Mouse (Mus musculus) cerebellum, adult 9-11 months (tissue): ENCODE measurements around the gene Galnt16.

Source experiments
- DNase-seq: peaks from one replicate; pipeline ENCODE4 v3.0.0; 2022

The Galnt16 gene

DNA sequence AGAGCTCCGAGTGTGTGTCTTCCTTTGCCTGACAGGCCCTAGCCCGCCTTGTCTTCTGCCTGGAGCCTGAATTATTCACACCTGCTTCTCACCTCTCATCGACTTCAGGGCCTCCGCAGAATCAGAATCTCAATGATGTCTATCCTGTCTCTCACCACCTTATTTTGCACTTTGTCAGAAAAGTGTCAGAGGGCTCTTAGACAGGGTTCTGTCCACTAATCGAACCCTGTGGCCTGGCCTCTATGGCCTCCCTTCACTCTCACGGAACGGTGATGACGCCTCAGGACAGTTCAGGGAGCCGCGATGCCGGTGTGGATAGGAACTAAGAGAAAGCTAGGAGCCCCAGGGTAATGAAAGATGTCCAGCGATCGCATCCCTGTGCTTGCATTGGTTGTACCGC, at the start of gene Galnt16:
Galnt16 (plus strand) TSS at position 301 of the 400 bp plus-strand sequence.
- no peak for DNase-seq

- no peak for DNase-seq
Observed at GRCm38 (mm10) chr12:80470206-80470605, 47.9 kb upstream of the Galnt16 start.

DNA sequence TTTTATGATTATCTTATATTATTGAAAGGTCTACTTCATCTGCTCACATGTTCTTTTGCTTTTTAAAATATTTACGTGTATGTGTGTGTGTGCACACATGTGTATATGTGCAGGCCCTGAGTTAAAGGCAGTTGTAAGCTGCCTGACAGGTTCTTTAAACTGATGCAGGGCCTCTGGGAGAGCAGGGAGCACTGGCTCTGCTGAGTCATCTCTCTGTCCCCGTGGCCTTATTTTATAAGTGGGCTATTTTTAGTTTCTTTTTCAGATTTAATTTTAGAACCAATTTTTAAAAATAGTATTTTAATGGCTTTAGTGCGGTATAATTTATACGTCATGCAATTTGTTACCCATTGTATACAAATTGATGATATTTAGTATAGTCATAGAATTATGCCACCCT, 46.2 kb upstream of the Galnt16 start:
- DNase-seq: no peak

DNA sequence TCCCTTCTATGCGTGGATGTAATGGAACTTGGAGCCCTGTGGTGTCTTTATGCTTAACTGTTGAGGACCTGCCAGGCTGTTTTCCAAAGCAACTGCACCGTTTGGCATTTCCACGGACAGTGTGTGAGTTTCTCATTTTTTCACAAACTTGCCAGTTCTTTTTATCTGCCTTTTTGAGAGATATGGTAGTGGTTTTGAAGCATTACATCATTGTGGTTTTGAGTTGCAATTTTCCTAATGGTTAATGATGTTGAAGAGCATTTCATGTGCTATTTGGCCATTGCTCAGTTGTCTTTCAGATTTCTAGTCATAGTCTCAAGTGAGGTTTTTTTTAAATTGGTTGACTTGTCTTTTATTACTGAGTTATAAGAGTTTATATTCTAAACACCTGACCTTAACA, 44.3 kb upstream of the Galnt16 start:
- no peak for DNase-seq

GRCm38 (mm10) chr12:80479986-80480385, 38.1 kb upstream of the Galnt16 start:
- no peak for DNase-seq

GRCm38 (mm10) chr12:80483397-80483796, 34.7 kb upstream of the Galnt16 start:
- no peak for DNase-seq

DNA sequence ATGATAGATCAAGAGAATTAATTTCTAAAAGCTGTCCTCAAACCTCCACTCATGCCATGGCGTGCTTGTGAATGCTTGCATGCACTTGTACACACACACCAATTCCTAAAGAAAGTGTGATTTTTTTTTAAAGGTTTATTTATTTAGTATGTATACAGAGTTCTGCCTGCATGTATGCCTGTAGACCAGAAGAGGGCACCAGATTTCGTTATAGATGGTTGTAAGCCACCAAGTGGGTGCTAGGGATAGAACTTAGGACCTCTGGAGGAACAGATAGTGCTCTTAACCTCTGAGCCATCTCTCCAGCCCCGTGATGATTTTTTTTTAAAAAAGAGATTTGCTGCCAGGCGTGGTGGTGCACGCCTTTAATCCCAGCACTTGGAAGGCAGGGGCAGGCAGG, 24.8 kb upstream of the Galnt16 start:
- DNase-seq: no peak

- DNase-seq: no peak
Observed at GRCm38 (mm10) chr12:80495691-80496090, 22.4 kb upstream of the Galnt16 start.

GRCm38 (mm10) chr12:80498356-80498755, 19.7 kb upstream of the Galnt16 start:
- no peak for DNase-seq

DNA sequence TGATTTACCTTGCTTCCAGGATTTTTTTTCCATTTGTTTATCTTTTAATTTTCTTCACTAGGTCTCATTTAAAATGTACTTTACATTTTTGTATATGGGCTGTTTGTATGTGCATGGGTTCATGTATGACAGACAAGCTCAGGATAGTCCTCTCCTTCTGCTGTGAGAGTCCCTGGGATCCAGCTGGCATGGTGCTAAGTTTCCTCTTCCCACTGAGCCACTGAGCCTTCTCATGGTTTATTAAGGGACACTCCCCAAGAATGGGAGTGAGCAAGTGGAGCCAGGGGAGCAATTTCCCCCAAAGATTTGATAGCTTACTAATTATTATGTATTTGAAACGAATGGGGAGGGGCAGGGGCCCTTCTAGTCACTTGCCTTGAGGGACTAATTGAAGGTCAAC, 17.6 kb upstream of the Galnt16 start:
- no peak for DNase-seq

DNA sequence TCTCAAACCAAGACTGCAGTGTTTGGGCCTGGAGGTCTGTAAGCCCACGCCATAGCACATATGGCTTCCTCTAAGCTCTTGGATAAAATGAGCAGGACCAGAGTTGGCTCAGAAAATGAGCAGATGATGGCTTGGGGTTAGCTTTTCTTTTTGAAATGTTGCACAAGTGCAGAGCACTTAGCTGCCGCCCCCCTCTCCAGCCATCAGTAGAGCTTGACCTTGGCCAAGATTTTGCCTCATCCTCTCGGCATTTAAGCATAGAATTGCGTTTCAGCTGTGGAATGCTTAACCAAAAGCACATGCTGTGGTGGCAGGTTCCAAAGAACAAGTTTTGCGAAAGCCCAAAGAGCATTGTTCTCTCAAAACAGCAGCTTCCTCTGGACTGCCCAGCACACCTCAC, 13.4 kb upstream of the Galnt16 start:
- no peak for DNase-seq

DNA sequence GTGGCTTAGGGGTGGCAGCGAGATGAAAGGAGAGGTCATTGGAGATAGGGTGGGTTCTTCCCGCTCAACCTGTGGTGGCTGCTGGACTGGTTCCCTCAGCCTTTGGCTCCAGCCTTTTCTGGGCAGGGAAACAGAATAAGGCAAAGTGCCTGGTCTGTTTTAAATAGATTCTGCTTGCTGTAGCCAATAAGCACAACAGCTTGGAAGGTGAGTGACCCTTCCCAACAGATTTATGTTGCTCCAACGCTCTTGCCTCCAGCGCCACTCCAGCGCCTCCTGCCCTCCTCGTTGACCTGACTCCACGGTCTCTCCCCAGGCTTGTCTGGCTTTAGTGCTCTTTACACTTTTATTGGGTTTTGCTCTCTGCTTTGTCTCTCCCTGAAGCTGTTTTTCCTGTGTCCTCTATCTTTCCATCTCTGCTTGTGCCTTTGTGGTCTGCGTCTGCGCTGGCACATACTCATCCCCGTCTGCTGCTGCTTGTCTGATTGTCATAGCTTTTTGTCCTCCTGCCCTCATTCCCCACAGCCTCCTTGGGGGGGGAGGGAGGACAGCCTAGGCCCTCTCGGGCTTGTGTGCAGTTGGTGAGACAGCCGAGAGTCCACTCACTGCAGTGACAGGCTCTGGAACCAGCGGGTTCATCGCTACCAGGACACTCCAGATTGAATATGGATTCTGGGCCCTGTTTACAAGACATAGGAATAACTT, 10.9 kb upstream of the Galnt16 start:
- DNase-seq: no peak

DNA sequence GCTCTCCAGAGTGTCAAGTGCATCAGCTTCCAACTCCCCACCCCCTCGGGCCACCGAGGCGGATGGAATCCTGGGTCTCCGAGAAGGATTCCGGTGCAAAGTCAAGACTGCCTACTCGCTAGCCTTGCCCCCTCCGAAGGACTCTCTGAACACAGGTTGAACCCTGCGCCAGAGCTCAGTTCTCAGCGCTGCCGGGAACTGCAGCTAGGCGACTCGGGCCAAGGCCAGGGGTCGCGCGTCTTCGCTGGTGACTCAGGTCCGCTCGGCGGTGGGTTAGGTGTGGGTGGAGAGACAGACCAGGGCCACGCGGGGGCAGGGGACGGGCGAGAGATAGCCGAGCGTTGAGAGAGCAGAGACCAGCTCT, 298 bp downstream of the Galnt16 start:
- DNase-seq: peak; percentile 71

DNA sequence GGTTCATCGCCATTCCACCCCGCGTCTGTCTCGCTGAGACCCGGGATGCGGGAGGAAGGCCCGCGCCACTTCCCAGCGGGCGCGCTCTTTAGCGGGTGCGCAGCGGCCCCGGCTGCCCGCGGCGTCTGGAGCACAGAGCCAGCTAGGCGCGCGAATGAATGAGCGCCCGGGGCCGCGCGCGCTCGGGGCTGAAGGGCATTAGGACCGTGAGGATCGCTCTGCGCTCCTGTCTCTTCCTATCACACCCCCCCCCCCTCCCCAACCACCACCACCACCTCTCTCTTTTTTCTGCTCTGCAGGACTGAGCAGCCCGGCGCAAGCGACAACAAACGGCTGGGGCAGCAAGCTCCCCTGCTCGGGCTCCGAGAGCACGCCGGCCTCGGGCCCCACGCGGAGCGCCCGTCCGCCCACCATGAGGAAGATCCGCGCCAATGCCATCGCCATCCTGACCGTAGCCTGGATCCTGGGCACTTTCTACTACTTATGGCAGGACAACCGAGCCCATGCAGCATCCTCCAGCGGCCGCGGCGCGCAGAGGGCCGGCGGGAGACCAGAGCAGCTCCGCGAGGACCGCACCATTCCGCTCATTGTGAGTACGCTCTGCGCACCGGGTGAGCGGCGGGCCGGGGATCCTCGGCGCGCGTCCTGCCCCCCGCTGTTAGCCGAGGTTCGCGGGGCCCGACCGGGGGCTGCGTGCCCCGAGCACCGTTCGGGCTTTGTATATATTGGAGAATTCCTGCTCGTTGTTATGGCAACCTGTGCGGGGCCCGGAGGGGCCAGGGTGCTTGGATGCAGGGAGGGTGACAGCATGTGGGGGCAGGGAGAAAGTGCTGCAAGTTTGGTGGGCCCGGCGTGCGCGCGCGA, 912 bp downstream of the Galnt16 start:
- peak; percentile 59 for DNase-seq

- peak; percentile 64 for DNase-seq
Observed at GRCm38 (mm10) chr12:80519621-80520332, 1.7 kb downstream of the Galnt16 start.

DNA sequence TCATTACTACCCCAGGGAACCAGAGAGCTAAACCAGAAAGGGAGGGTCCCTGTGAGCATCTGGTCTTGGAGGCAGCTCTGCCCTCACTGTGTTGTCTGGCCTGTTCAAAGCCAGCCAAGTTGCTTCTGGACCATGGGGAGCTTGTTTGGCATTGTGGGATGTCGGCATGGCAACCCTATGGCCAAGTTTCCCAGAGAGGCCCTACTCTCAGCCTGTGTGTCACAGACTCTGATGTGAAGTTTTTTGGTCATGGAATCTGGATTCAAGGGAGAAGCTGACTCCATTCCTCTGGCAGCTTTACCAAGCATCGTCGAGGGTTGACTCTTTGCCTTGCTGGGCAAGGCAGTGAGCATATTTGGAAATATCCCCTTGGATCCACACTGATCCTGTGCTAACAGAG, 3.9 kb downstream of the Galnt16 start:
- DNase-seq: no peak

- DNase-seq: no peak
Observed at GRCm38 (mm10) chr12:80524276-80524921, 6.3 kb downstream of the Galnt16 start.

- no peak for DNase-seq
Observed at GRCm38 (mm10) chr12:80525513-80525912, 7.4 kb downstream of the Galnt16 start.

DNA sequence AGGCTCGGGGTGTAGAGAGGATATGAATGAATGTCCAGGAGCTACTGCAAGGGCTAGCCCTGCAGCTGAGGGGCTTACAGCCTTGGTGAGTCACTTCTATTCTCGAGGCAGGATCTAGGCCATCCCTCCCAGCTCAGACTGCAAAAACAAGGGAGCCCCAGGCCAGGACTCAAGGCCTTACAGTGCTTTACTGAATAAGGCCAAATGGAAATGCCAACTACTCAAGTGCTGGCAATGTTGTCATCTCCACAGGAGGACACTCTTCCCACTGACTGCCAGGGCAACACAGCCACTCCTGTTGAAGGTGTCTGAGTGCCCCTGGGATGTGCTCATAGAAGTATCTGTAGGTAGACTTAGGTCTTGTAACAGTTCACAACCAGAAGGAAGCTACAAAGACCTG, 8.4 kb downstream of the Galnt16 start:
- DNase-seq: no peak

GRCm38 (mm10) chr12:80527727-80528389, 9.8 kb downstream of the Galnt16 start:
- DNase-seq: no peak

DNA sequence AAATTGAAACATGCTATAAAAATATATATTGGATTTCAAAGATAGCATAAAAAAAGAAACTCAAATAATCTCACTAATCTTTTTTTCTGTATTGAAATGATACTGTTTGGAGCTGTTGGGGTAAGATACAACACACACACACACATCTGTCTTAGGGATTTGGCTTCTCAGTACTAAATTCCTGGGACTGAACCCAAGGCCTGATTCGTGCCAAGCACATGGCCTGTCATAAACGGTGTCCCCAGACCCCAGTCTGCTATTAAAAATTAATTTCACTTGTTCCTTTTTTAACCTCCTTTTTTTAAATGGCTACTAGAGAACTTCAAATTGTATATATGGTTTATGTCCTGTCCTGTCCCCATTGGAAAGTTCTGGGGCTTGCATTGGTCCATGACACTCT, 12.0 kb downstream of the Galnt16 start:
- DNase-seq: no peak

GRCm38 (mm10) chr12:80530630-80531029, 12.6 kb downstream of the Galnt16 start:
- no peak for DNase-seq

DNA sequence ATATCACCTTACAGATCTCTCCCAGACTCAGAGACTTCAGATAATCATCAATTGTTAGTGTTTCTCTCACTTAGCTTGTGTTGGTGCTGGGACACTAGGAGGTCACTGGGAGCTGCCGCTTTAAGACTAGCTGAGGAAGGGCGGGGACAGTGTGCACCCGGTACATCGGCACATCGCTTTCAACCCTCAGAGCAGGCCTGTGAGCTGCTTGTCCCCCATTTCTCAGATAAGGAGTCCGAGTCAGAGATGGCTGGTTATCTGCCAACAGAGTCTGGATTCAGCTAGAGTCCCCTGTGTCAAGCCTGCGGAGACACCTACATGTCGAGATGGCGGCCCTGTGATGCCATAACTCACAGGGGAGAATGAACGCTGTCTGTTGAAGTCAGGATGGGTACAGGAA, 13.5 kb downstream of the Galnt16 start:
- no peak for DNase-seq
